Mouse (Mus musculus) CH12.LX (cell line): ENCODE results near the gene Iqgap1. TPM values are rescaled to one million over a fixed set of nuclear protein-coding genes. Genes with fewer than 3 reads are reported as not detected.

Experiments used
- DNase-seq: peaks from one replicate; pipeline ENCODE4 v3.0.0-alpha.2; 2013; ENCODE audit errors: extremely low read depth
- H3K27ac ChIP-seq: 2 replicates; pipeline ENCODE4 v1.5.1; 2012; ENCODE audit warnings: low read depth, mild to moderate bottlenecking, control low read depth, moderate library complexity; ENCODE audit not compliant: insufficient read depth
- H3K27me3 ChIP-seq: replicated peaks from 2 replicates; pipeline ENCODE3; 2012; ENCODE audit warnings: inconsistent platforms
- H3K36me3 ChIP-seq, 2 experiments: replicated peaks in 1 of 2; 2 replicates each; pipeline versions ENCODE3 to v1.6.1; 2012; ENCODE audit warnings: inconsistent platforms in 1 of 2, low read length in 1 of 2, mild to moderate bottlenecking in 1 of 2, mixed read lengths in 1 of 2, moderate library complexity in 1 of 2; ENCODE audit not compliant: control insufficient read depth in 1 of 2, insufficient read depth in 1 of 2
- H3K4me1 ChIP-seq, 2 experiments: 2 replicates each; pipeline ENCODE4 v1.6.1; 2012; ENCODE audit warnings: inconsistent platforms in 1 of 2, moderate library complexity in 1 of 2; ENCODE audit not compliant: insufficient read depth in 2 of 2, control insufficient read depth in 1 of 2
- H3K4me2 ChIP-seq: 2 replicates; pipeline ENCODE4 v1.6.1; 2012; ENCODE audit warnings: low read depth, mild to moderate bottlenecking, control low read depth; ENCODE audit not compliant: poor library complexity, insufficient read depth, severe bottlenecking
- H3K4me3 ChIP-seq, 3 experiments: fragments of 150-350 bp in 1 of 3; sonication (generic) in 1 of 3; replicated peaks in 1 of 3; 2 replicates each; pipeline versions ENCODE3 to v1.5.1; 2011 to 2012; ENCODE audit warnings: low read depth in 2 of 3, low read length in 2 of 3, mild to moderate bottlenecking in 2 of 3, moderate library complexity in 2 of 3, control low read depth in 1 of 3, improper control_type of control experiment in 1 of 3, inconsistent platforms in 1 of 3, mixed read lengths in 1 of 3; ENCODE audit not compliant: poor library complexity in 1 of 3
- H3K79me2 ChIP-seq: replicated peaks from 2 replicates; pipeline ENCODE4 v1.6.1; 2012; ENCODE audit warnings: mild to moderate bottlenecking, moderate library complexity; ENCODE audit not compliant: control insufficient read depth, poor library complexity, insufficient read depth, severe bottlenecking; ENCODE audit errors: extremely low read depth
- H3K9ac ChIP-seq: 2 replicates; pipeline ENCODE4 v1.6.1; 2012; ENCODE audit warnings: low read depth, mild to moderate bottlenecking, control low read depth, moderate library complexity; ENCODE audit not compliant: insufficient read depth
- H3K9me3 ChIP-seq: replicated peaks from 2 replicates; pipeline ENCODE3; 2012; ENCODE audit warnings: low read length, inconsistent platforms, mixed read lengths
- CHD2 ChIP-seq: IDR thresholded peaks from 2 replicates; pipeline ENCODE4 v1.6.1; 2011; ENCODE audit warnings: low read length, improper control_type of control experiment
- CTCF ChIP-seq, 2 experiments: IDR thresholded peaks in 1 of 2; conservative IDR thresholded peaks in 1 of 2; 2 replicates each; pipeline ENCODE4 v1.5.1; 2011 to 2012; ENCODE audit warnings: low read depth in 2 of 2, low read length in 2 of 2, improper control_type of control experiment in 1 of 2, inconsistent platforms in 1 of 2, mild to moderate bottlenecking in 1 of 2, moderate library complexity in 1 of 2
- ELF1 ChIP-seq: IDR thresholded peaks from 2 replicates; pipeline ENCODE4 v1.6.1; 2014; ENCODE audit warnings: low read depth, mild to moderate bottlenecking, inconsistent platforms, low read length, improper control_type of control experiment
- EP300 ChIP-seq: IDR thresholded peaks from 2 replicates; pipeline ENCODE4 v1.6.1; 2011; ENCODE audit warnings: low read length, improper control_type of control experiment
- HCFC1 ChIP-seq: IDR thresholded peaks from 2 replicates; pipeline ENCODE4 v1.6.1; 2012; ENCODE audit warnings: low read depth, mild to moderate bottlenecking, inconsistent platforms, low read length, improper control_type of control experiment
- IRF4 ChIP-seq: IDR thresholded peaks from 2 replicates; pipeline ENCODE4 v1.6.1; 2014; ENCODE audit warnings: low read depth, mild to moderate bottlenecking, inconsistent platforms, low read length, improper control_type of control experiment
- JUND ChIP-seq: conservative IDR thresholded peaks from 2 replicates; pipeline ENCODE4 v1.6.1; 2011; ENCODE audit warnings: low read depth, low read length, improper control_type of control experiment
- MAFK ChIP-seq: IDR thresholded peaks from 2 replicates; pipeline ENCODE4 v1.6.1; 2011; ENCODE audit warnings: low read length, improper control_type of control experiment; ENCODE audit not compliant: insufficient replicate concordance
- MAX ChIP-seq: IDR thresholded peaks from 2 replicates; pipeline ENCODE4 v1.6.1; 2011; ENCODE audit warnings: low read length, improper control_type of control experiment
- MXI1 ChIP-seq: IDR thresholded peaks from 2 replicates; pipeline ENCODE4 v1.6.1; 2011; ENCODE audit warnings: mild to moderate bottlenecking, low read depth, low read length, improper control_type of control experiment
- MYC ChIP-seq: IDR thresholded peaks from 2 replicates; pipeline ENCODE4 v1.6.1; 2011; ENCODE audit warnings: low read depth, mild to moderate bottlenecking, improper control_type of control experiment, low read length
- NRF1 ChIP-seq: IDR thresholded peaks from 2 replicates; pipeline ENCODE4 v1.6.1; 2014; ENCODE audit warnings: low read depth, mild to moderate bottlenecking, inconsistent platforms, low read length, improper control_type of control experiment, moderate library complexity
- POLR2AphosphoS2 ChIP-seq: IDR thresholded peaks from 2 replicates; pipeline ENCODE4 v1.6.1; 2011; ENCODE audit warnings: low read depth, low read length, improper control_type of control experiment
- RCOR1 ChIP-seq: conservative IDR thresholded peaks from 2 replicates; pipeline ENCODE4 v1.6.1; 2012; ENCODE audit warnings: low read depth, mild to moderate bottlenecking, inconsistent platforms, low read length, improper control_type of control experiment
- SIN3A ChIP-seq: IDR thresholded peaks from 2 replicates; pipeline ENCODE4 v1.6.1; 2012; ENCODE audit warnings: low read length, improper control_type of control experiment, inconsistent platforms
- SMC3 ChIP-seq: IDR thresholded peaks from 2 replicates; pipeline ENCODE4 v1.6.1; 2011; ENCODE audit warnings: low read depth, low read length, improper control_type of control experiment
- TBP ChIP-seq: conservative IDR thresholded peaks from 2 replicates; pipeline ENCODE4 v1.6.1; 2011; ENCODE audit warnings: low read depth, low read length, improper control_type of control experiment
- TCF12 ChIP-seq: IDR thresholded peaks from 2 replicates; pipeline ENCODE4 v1.6.1; 2014; ENCODE audit warnings: low read depth, mild to moderate bottlenecking, inconsistent platforms, low read length, improper control_type of control experiment
- UBTF ChIP-seq: IDR thresholded peaks from 2 replicates; pipeline ENCODE4 v1.6.1; 2012; ENCODE audit warnings: low read depth, mild to moderate bottlenecking, inconsistent platforms, low read length, improper control_type of control experiment, moderate library complexity
- ZC3H11A ChIP-seq: IDR thresholded peaks from 2 replicates; pipeline ENCODE4 v1.6.1; 2012; ENCODE audit warnings: low read depth, mild to moderate bottlenecking, inconsistent platforms, low read length, improper control_type of control experiment
- ZMIZ1 ChIP-seq: IDR thresholded peaks from 2 replicates; pipeline ENCODE4 v1.6.1; 2012; ENCODE audit warnings: low read depth, mild to moderate bottlenecking, inconsistent platforms, low read length, improper control_type of control experiment
- ZNF384 ChIP-seq: IDR thresholded peaks from 2 replicates; pipeline ENCODE4 v1.6.1; 2012; ENCODE audit warnings: low read depth, low read length, improper control_type of control experiment, inconsistent platforms
- dilution Hi-C: fragments of 300-500 bp; cut with MboI; formaldehyde crosslinking; loops from 2 replicates; pipeline ENCODE4 v1.14.3; 2020; ENCODE audit warnings: low sequenced_read_pairs; ENCODE audit not compliant: extremely low pct_unique_long_range_greater_than_20kb, extremely low pct_ligation_motif_present
- in situ Hi-C: fragments of 300-500 bp; cut with MboI; formaldehyde crosslinking; loops from 3 replicates; pipeline ENCODE4 v1.14.3; 2019; ENCODE audit warnings: low sequenced_read_pairs, low pct_ligation_motif_present, low pct_unique_long_range_greater_than_20kb, mixed read lengths
- polyA plus RNA-seq: library from polyadenylated mRNA; unstranded; fragments of >175 nt; gene quantifications from 2 replicates; pipeline ENCODE4 v1.2.1, GENCODE M21; 2012; ENCODE audit warnings: low read depth; ENCODE audit not compliant: insufficient read length
- total RNA-seq, 2 experiments: library from RNA; depleted of rRNA; stranded (reverse); fragments of 300-350 nt in 1 of 2; fragments of >200 nt in 1 of 2; gene quantifications; 2 replicates each; pipeline ENCODE4 v1.2.3; 2012 to 2014

Gene Iqgap1
- total and polyA plus RNA-seq, 3 experiments, result 49.6 to 126 (median 77.0) TPM

- TF ChIP-seq SIN3A (0 out of 2 replicates have a peak, but pooled peaks have one; percentile 3), MYC (no peak)
- TF ChIP-seq, all 38 proteins: peak for 12
Measured at GRCm38 (mm10) chr7:80803173-80803872, 22.5 kb downstream of the Iqgap1 start (continued).

GRCm38 (mm10) chr7:80802412-80803160 lies 23.2 kb downstream of the Iqgap1 start:
- Histone ChIP-seq H3K27me3 (peaks cover 10% of the 10 kb centered on the region), H3K27ac (peak overlapping the region; percentile 69), H3K36me3 (peaks cover 21 to 33% of the 10 kb centered on the region in 2 experiments), H3K79me2 (peaks cover 28% of the 10 kb centered on the region), H3K4me3 (peak overlapping the region; percentile 71 to 87 (median 83)), H3K9ac (peak overlapping the region; percentile 87), H3K4me2 (peak overlapping the region; percentile 94), H3K4me1 (peaks cover 3 to 21% of the 10 kb centered on the region in 2 experiments; a peak in 3 of 4 replicates), H3K9me3 (no peaks in the 10 kb centered on the region)
- peak; percentile 68 for DNase-seq
- in situ Hi-C loops (no loop called here), dilution Hi-C loops (no loop called here)
- peak; percentile 61 for TF ChIP-seq MXI1
- no peak for TF ChIP-seq POLR2AphosphoS2
- TF ChIP-seq ZNF384, result no peak
- TF ChIP-seq ELF1, result peak; percentile 71
- no peak for TF ChIP-seq EP300
- TF ChIP-seq SIN3A, result peak; percentile 75; the same call in 1 of the 2 replicates
- peak; percentile 48; the same call in 1 of the 2 replicates for TF ChIP-seq NRF1
- TF ChIP-seq TCF12, result no peak
- TF ChIP-seq JUND, result no peak
- TF ChIP-seq TBP, result 0 out of 2 replicates have a peak, but pooled peaks have one; percentile 49
- TF ChIP-seq UBTF, result peak; percentile 88

- DNase-seq, result no peak
Measured at GRCm38 (mm10) chr7:80799307-80799706, 26.5 kb downstream of the Iqgap1 start.

More at GRCm38 (mm10) chr7:80799307-80799706, 26.5 kb downstream of the Iqgap1 start:
- in situ Hi-C loops, result no loop called here
- Histone ChIP-seq H3K79me2 (peaks cover 39% of the 10 kb centered on the region), H3K4me3 (no peak overlapping the region), H3K9me3 (peaks cover 8% of the 10 kb centered on the region), H3K4me1 (peaks cover 3 to 21% of the 10 kb centered on the region in 2 experiments; a peak in 3 of 4 replicates), H3K36me3 (peaks cover 42 to 62% of the 10 kb centered on the region in 2 experiments), H3K27me3 (no peaks in the 10 kb centered on the region), H3K4me2 (no peak overlapping the region), H3K27ac (no peak overlapping the region), H3K9ac (no peak overlapping the region)
- no peak for TF ChIP-seq ZMIZ1
- no peak for TF ChIP-seq POLR2AphosphoS2
- TF ChIP-seq ZC3H11A, result no peak
- TF ChIP-seq MAFK, result no peak
- TF ChIP-seq HCFC1, result no peak
- TF ChIP-seq MYC, result no peak
- TF ChIP-seq EP300, result no peak
- no peak for TF ChIP-seq IRF4
- no peak for TF ChIP-seq MAX
- no peak for TF ChIP-seq RCOR1
- TF ChIP-seq CHD2, result no peak
- TF ChIP-seq CTCF (conservative IDR thresholded peaks at IDR 0.05 in 1 of 2, IDR thresholded peaks at IDR 0.05 in 1 of 2; ENCODE audit: low read depth in 2 of 2, low read length in 2 of 2), result no peak
- TF ChIP-seq ZNF384, result no peak
- TF ChIP-seq SMC3, result no peak
- dilution Hi-C loops, result no loop called here
